Mouse (Mus musculus): ENCODE measurements around the gene Aldh1b1. TPM values are rescaled to one million over a fixed set of nuclear protein-coding genes. Genes with fewer than 3 reads are reported as not detected.
A peak's percentile ranks its signal among the peaks of the same experiment; 100 is the strongest.

Gene Aldh1b1
- 1 to 10 TPM in 1 of 2 experiments, under 1 TPM in 1; 1.00 to 1.5 TPM for total RNA-seq (2021)
- long read RNA-seq, experiment 1, partial matches to known transcripts, result 0 of 3 reads
- long read RNA-seq, experiment 1, other reads (novel, unspliced or antisense), result 0 of 3 reads
- long read RNA-seq, experiment 2, partial matches to known transcripts, result 0 of 4 reads
- long read RNA-seq, experiment 2, other reads (novel, unspliced or antisense), result 0 of 4 reads

GRCm38 (mm10) chr4:45798964-45799363 lies at the start of gene Aldh1b1:
Gene Aldh1b1, plus strand, starts transcription at chr4:45799022.
- peak; percentile 74 for DNase-seq
- intact Hi-C loops (cut with DNase I; ENCODE audit: low total_unique reads), result no loop called here

GRCm38 (mm10) chr4:45749449-45749848 lies 49.4 kb upstream of the Aldh1b1 start:
- intact Hi-C loops (cut with DNase I; ENCODE audit: low total_unique reads), result no loop called here
- no peak for DNase-seq

GRCm38 (mm10) chr4:45750477-45750876 lies 48.3 kb upstream of the Aldh1b1 start:
- no peak for DNase-seq
- intact Hi-C loops (cut with DNase I; ENCODE audit: low total_unique reads), result no loop called here

GRCm38 (mm10) chr4:45753211-45753809 lies 45.5 kb upstream of the Aldh1b1 start:
- intact Hi-C loops (cut with DNase I; ENCODE audit: low total_unique reads), result no loop called here
- DNase-seq, result no peak

GRCm38 (mm10) chr4:45754171-45754570 lies 44.7 kb upstream of the Aldh1b1 start:
- no peak for DNase-seq
- intact Hi-C loops (cut with DNase I; ENCODE audit: low total_unique reads), result no loop called here

- no peak for DNase-seq
- intact Hi-C loops (cut with DNase I; ENCODE audit: low total_unique reads), result no loop called here
Measured at GRCm38 (mm10) chr4:45755097-45755496, 43.7 kb upstream of the Aldh1b1 start.

- intact Hi-C loops (cut with DNase I; ENCODE audit: low total_unique reads), result no loop called here
- DNase-seq, result peak; percentile 58
Measured at GRCm38 (mm10) chr4:45755881-45756280, 42.9 kb upstream of the Aldh1b1 start.

GRCm38 (mm10) chr4:45757941-45758340 lies 40.9 kb upstream of the Aldh1b1 start:
- intact Hi-C loops (cut with DNase I; ENCODE audit: low total_unique reads), result no loop called here
- no peak for DNase-seq

- intact Hi-C loops (cut with DNase I; ENCODE audit: low total_unique reads), result no loop called here
- no peak for DNase-seq
Measured at GRCm38 (mm10) chr4:45759411-45759810, 39.4 kb upstream of the Aldh1b1 start.

- no peak for DNase-seq
- intact Hi-C loops (cut with DNase I; ENCODE audit: low total_unique reads), result no loop called here
Measured at GRCm38 (mm10) chr4:45762600-45762999, 36.2 kb upstream of the Aldh1b1 start.

- DNase-seq, result no peak
- intact Hi-C loops (cut with DNase I; ENCODE audit: low total_unique reads), result no loop called here
Measured at GRCm38 (mm10) chr4:45763288-45764140, 35.3 kb upstream of the Aldh1b1 start.

GRCm38 (mm10) chr4:45764141-45764494 lies 34.7 kb upstream of the Aldh1b1 start:
- intact Hi-C loops (cut with DNase I; ENCODE audit: low total_unique reads), result no loop called here
- no peak for DNase-seq

GRCm38 (mm10) chr4:45765121-45765564 lies 33.7 kb upstream of the Aldh1b1 start:
- no peak for DNase-seq
- intact Hi-C loops (cut with DNase I; ENCODE audit: low total_unique reads), result loop anchor here (5.0 kb wide), 1 partner anchor 343 kb away; no protein-coding TSS in a partner anchor

- DNase-seq, result no peak
- intact Hi-C loops (cut with DNase I; ENCODE audit: low total_unique reads), result loop anchor here (5.0 kb wide), 1 partner anchor 343 kb away; no protein-coding TSS in a partner anchor
Measured at GRCm38 (mm10) chr4:45765565-45766201, 33.1 kb upstream of the Aldh1b1 start.

- intact Hi-C loops (cut with DNase I; ENCODE audit: low total_unique reads), result loop anchor here (5.0 kb wide), 1 partner anchor 344 kb away; no protein-coding TSS in a partner anchor
Measured at GRCm38 (mm10) chr4:45766774-45767173, 32.0 kb upstream of the Aldh1b1 start.

GRCm38 (mm10) chr4:45767891-45768558 lies 30.8 kb upstream of the Aldh1b1 start:
- peak; percentile 42 for DNase-seq
- intact Hi-C loops (cut with DNase I; ENCODE audit: low total_unique reads), result loop anchor here (5.0 kb wide), 1 partner anchor 346 kb away; no protein-coding TSS in a partner anchor

More at GRCm38 (mm10) chr4:45766774-45767173, 32.0 kb upstream of the Aldh1b1 start:
- DNase-seq, result no peak

- intact Hi-C loops (cut with DNase I; ENCODE audit: low total_unique reads), result loop anchor here (5.0 kb wide), 1 partner anchor 347 kb away; no protein-coding TSS in a partner anchor
- DNase-seq, result no peak
Measured at GRCm38 (mm10) chr4:45769141-45769540, 29.7 kb upstream of the Aldh1b1 start.

GRCm38 (mm10) chr4:45769791-45770637 lies 28.8 kb upstream of the Aldh1b1 start:
- intact Hi-C loops (cut with DNase I; ENCODE audit: low total_unique reads), result loop anchor here (5.0 kb wide), 1 partner anchor 348 kb away; no protein-coding TSS in a partner anchor
- DNase-seq, result no peak

All from gastrocnemius, postnatal 14 days (tissue).